Mouse (Mus musculus) left cerebral cortex, postnatal 10 days (tissue): ENCODE measurements around the gene Vps50. TPM values are rescaled to one million over a fixed set of nuclear protein-coding genes. Genes with fewer than 3 reads are reported as not detected.
A peak's percentile ranks its signal among the peaks of the same experiment; 100 is the strongest.
"Not testable (repeated sequence)": the region's sequence is repeated elsewhere in the genome, so short reads cannot be mapped to it uniquely, and the experiment has no call there.

Experiments
- DNase-seq, 2 experiments: peaks; one replicate each; pipeline ENCODE4 v3.0.0; 2021 to 2022; ENCODE audit warnings: low spot score in 2 of 2, mixed read lengths in 1 of 2; ENCODE audit errors: extremely low spot score in 1 of 2
- intact Hi-C: fragments of 180-260 bp; cut with DNase I; formaldehyde crosslinking; loops from one replicate; pipeline ENCODE4 v1.15.1; 2025
- total RNA-seq, 2 experiments: library from RNA; stranded (reverse); gene quantifications; 2 replicates each; pipeline ENCODE4 v1.2.3; 2021

Vps50 gene
- total RNA-seq, 2 experiments from 2014 or later: 60.1 to 61.9 TPM

GRCm38 (mm10) chr6:3590289-3590904 is 92.2 kb downstream of the Vps50 start:
- DNase-seq: no peak
- intact Hi-C loops: no loop called here

GRCm38 (mm10) chr6:3594246-3594645 is 96.1 kb downstream of the Vps50 start:
- intact Hi-C loops: no loop called here
- DNase-seq: no peak

- intact Hi-C loops: no loop called here
- DNase-seq: no peak
Observed at GRCm38 (mm10) chr6:3612827-3613226, 114.6 kb downstream of the Vps50 start.

GRCm38 (mm10) chr6:3620428-3621387 is 122.5 kb downstream of the Vps50 start:
- intact Hi-C loops: not testable (repeated sequence)
- peak in 1 of 2 experiments; percentile 9 for DNase-seq

Other genes with a start within 250 kb of the Vps50 start
- 1 to 10 TPM; 4.5 to 5.0 TPM for gene Samd9l, start 98.8 kb upstream of the Vps50 start, total RNA-seq
- under 1 TPM; 0.54 to 0.67 TPM for gene Hepacam2, start 84 bp upstream of the Vps50 start, total RNA-seq